Mouse (Mus musculus): ENCODE data around the gene Dync1li1. TPM values are rescaled to one million over a fixed set of nuclear protein-coding genes. Genes with fewer than 3 reads are reported as not detected.
A peak's percentile ranks its signal among the peaks of the same experiment; 100 is the strongest.

Gene Dync1li1
- polyA plus RNA-seq, 1 experiment from 2014 or later: 33.9 TPM

DNA sequence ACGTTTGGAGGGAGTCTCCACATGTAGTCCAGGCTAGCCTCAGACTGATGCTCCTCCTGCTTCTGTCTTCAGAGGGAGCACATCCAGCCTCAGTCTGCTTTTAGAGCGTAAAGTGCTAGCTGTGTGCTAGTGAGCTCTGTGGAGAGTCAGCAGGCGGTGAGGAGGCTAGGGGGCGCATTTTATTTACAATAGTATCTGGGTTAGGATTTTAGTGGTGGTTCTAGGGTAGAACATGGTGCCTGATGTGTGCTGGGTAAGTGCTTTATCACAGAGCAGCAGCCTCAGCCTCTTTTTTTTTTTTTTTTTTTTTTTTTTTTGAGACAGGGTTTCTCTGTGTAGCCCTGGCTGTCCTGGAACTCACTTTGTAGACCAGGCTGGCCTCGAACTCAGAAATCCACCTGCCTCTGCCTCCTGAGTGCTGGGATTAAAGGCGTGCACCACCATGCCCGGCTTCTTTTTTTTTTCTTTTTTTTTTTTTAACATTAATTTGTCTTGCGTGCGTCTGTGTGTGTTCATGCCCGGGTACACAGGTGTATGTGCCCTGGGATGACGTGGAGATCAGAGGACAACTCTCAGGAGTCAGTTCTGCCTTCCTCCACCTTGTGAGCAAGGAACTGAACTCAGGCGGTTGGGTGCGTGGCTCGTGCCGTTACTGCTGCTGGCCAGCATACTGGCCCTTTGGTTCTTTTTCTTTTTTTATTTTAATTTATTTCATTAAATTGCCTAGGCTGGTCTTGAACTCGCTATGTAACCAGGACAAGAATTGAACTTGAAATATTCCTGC, 11.5 kb downstream of the Dync1li1 start:
- peaks cover 24% of the 10 kb centered on the region for H3K36me3 ChIP-seq (ENCODE audit: control insufficient read depth, insufficient read depth, low read length)

DNA sequence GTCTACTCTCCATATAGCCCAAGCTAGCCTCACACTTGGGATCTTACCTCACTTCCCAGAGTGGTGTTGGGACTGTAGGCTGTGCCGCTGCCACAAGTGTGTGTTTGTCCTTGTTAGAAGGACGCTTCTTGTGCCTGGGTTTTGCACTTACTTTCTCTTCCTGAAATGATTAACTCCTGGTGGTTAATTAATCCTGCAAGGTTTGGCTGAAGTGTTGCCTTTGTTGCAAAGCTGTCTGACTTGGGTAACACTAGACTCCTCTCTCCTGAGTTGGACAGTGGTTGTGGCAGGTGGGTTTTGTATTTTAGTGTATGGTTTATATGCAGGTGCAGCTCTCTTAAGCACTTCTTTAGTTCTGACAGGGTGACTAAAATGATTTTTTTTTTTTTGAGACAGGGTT, 12.4 kb downstream of the Dync1li1 start:
- no peak for ATAC-seq (ENCODE audit: low read depth)
- no peaks in the 10 kb centered on the region for H3K9me3 ChIP-seq (ENCODE audit: control insufficient read depth, low read length)
- no peak overlapping the region for H3K4me3 ChIP-seq (ENCODE audit: low read depth, low read length)
- no peak overlapping the region for H3K27ac ChIP-seq (replicated peaks; ENCODE audit: low read depth, low read length)
- H3K9ac ChIP-seq (ENCODE audit: low read depth, low read length): no peak overlapping the region
- H3K4me2 ChIP-seq (ENCODE audit: low read depth, low read length): no peak overlapping the region
- H3K36me3 ChIP-seq (ENCODE audit: control insufficient read depth, insufficient read depth, low read length): peaks cover 31% of the 10 kb centered on the region
- H3K4me1 ChIP-seq (ENCODE audit: control insufficient read depth, insufficient read depth, low read length): no peaks in the 10 kb centered on the region
- WGBS: 86% methylated on average over 2 of the region's 2 CpGs
- DNase-seq (ENCODE audit: low spot score): no peak
- no peaks in the 10 kb centered on the region for H3K27me3 ChIP-seq (replicated peaks; ENCODE audit: control insufficient read depth, insufficient read depth, low read length)

More for the DNA sequence above, 11.5 kb downstream of the Dync1li1 start:
- WGBS: 91% methylated on average over 15 of the region's 16 CpGs
- H3K4me1 ChIP-seq (ENCODE audit: control insufficient read depth, insufficient read depth, low read length): no peaks in the 10 kb centered on the region
- no peaks in the 10 kb centered on the region for H3K9me3 ChIP-seq (ENCODE audit: control insufficient read depth, low read length)
- no peak for DNase-seq (ENCODE audit: low spot score)
- H3K4me2 ChIP-seq (ENCODE audit: low read depth, low read length): no peak overlapping the region
- no peak for ATAC-seq (ENCODE audit: low read depth)
- H3K27me3 ChIP-seq (replicated peaks; ENCODE audit: control insufficient read depth, insufficient read depth, low read length): no peaks in the 10 kb centered on the region
- no peak overlapping the region for H3K9ac ChIP-seq (ENCODE audit: low read depth, low read length)
- H3K27ac ChIP-seq (replicated peaks; ENCODE audit: low read depth, low read length): no peak overlapping the region
- no peak overlapping the region for H3K4me3 ChIP-seq (ENCODE audit: low read depth, low read length)

- 87% methylated on average over 4 of the region's 4 CpGs for WGBS
- H3K36me3 ChIP-seq (ENCODE audit: control insufficient read depth, insufficient read depth, low read length): peaks cover 38% of the 10 kb centered on the region
These were observed 13.3 kb downstream of the Dync1li1 start for GRCm38 (mm10) chr9:114701921-114702320.

DNA sequence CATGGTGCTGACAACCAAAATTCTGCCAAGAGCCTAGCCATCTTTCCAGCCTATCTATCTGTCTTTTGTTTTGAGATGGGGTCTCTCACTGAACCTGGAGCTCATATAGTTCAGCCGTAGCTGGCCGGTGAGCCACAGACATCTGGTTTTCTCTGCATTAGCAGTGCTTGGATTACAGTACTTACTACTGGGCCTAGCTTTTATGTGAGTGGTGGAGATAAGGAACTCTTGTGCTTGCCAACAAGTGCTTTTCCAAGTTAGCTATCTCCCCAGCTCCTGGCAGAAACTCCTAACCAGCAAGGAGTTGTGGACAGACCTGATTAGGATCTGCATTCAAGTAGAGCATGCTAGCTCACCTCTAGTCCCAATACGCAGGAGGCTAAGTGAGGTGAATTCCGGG, 19.2 kb downstream of the Dync1li1 start:
- Histone ChIP-seq H3K36me3 (ENCODE audit: control insufficient read depth, insufficient read depth, low read length) (peaks cover 67% of the 10 kb centered on the region), H3K4me2 (ENCODE audit: low read depth, low read length) (no peak overlapping the region), H3K9ac (ENCODE audit: low read depth, low read length) (no peak overlapping the region), H3K27me3 (replicated peaks; ENCODE audit: control insufficient read depth, insufficient read depth, low read length) (no peaks in the 10 kb centered on the region), H3K4me1 (ENCODE audit: control insufficient read depth, insufficient read depth, low read length) (no peaks in the 10 kb centered on the region), H3K4me3 (ENCODE audit: low read depth, low read length) (no peak overlapping the region), H3K27ac (replicated peaks; ENCODE audit: low read depth, low read length) (no peak overlapping the region), H3K9me3 (ENCODE audit: control insufficient read depth, low read length) (no peaks in the 10 kb centered on the region)
- 97% methylated on average over 4 of the region's 4 CpGs for WGBS
- ATAC-seq (ENCODE audit: low read depth) (no peak), DNase-seq (ENCODE audit: low spot score) (no peak)

More at GRCm38 (mm10) chr9:114701921-114702320, 13.3 kb downstream of the Dync1li1 start:
- no peak overlapping the region for H3K4me2 ChIP-seq (ENCODE audit: low read depth, low read length)
- no peaks in the 10 kb centered on the region for H3K4me1 ChIP-seq (ENCODE audit: control insufficient read depth, insufficient read depth, low read length)
- ATAC-seq (ENCODE audit: low read depth) (no peak), DNase-seq (ENCODE audit: low spot score) (no peak)
- H3K27me3 ChIP-seq (replicated peaks; ENCODE audit: control insufficient read depth, insufficient read depth, low read length): no peaks in the 10 kb centered on the region
- no peak overlapping the region for H3K27ac ChIP-seq (replicated peaks; ENCODE audit: low read depth, low read length)
- no peak overlapping the region for H3K9ac ChIP-seq (ENCODE audit: low read depth, low read length)
- no peaks in the 10 kb centered on the region for H3K9me3 ChIP-seq (ENCODE audit: control insufficient read depth, low read length)
- no peak overlapping the region for H3K4me3 ChIP-seq (ENCODE audit: low read depth, low read length)

GRCm38 (mm10) chr9:114710345-114710744, 21.8 kb downstream of the Dync1li1 start:
- ATAC-seq (ENCODE audit: low read depth): no peak

DNA sequence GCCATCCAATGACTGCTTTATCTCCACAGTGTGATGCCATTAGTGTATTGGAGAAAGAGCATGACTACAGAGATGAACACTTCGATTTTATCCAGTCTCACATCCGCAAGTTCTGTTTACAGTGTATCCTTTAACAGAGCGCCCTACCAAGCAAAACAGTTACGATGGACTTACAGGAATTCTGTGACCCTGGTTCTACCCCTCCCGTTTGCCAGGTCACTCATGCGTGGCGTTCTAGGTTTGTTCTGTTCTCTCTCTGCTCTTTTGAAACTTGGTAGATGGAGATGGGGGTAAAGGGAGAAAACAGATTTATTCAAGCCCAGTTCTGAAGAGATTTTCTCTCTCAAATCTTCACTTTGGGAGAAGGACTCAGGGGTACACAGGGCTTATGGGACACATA, 24.9 kb downstream of the Dync1li1 start:
- H3K9ac ChIP-seq (ENCODE audit: low read depth, low read length): no peak overlapping the region
- peaks cover 84% of the 10 kb centered on the region for H3K36me3 ChIP-seq (ENCODE audit: control insufficient read depth, insufficient read depth, low read length)
- no peak overlapping the region for H3K4me2 ChIP-seq (ENCODE audit: low read depth, low read length)
- H3K9me3 ChIP-seq (ENCODE audit: control insufficient read depth, low read length): no peaks in the 10 kb centered on the region
- no peaks in the 10 kb centered on the region for H3K4me1 ChIP-seq (ENCODE audit: control insufficient read depth, insufficient read depth, low read length)
- no peak overlapping the region for H3K4me3 ChIP-seq (ENCODE audit: low read depth, low read length)
- DNase-seq (ENCODE audit: low spot score): no peak
- H3K27ac ChIP-seq (replicated peaks; ENCODE audit: low read depth, low read length): no peak overlapping the region
- no peak for ATAC-seq (ENCODE audit: low read depth)
- no peaks in the 10 kb centered on the region for H3K27me3 ChIP-seq (replicated peaks; ENCODE audit: control insufficient read depth, insufficient read depth, low read length)
- WGBS: 88% methylated on average over 7 of the region's 7 CpGs

More at GRCm38 (mm10) chr9:114710345-114710744, 21.8 kb downstream of the Dync1li1 start:
- 77% methylated on average over 7 of the region's 7 CpGs for WGBS
- Histone ChIP-seq H3K9me3 (ENCODE audit: control insufficient read depth, low read length) (no peaks in the 10 kb centered on the region), H3K27ac (replicated peaks; ENCODE audit: low read depth, low read length) (no peak overlapping the region), H3K9ac (ENCODE audit: low read depth, low read length) (no peak overlapping the region), H3K4me2 (ENCODE audit: low read depth, low read length) (no peak overlapping the region), H3K36me3 (ENCODE audit: control insufficient read depth, insufficient read depth, low read length) (peaks cover 82% of the 10 kb centered on the region), H3K4me3 (ENCODE audit: low read depth, low read length) (no peak overlapping the region), H3K4me1 (ENCODE audit: control insufficient read depth, insufficient read depth, low read length) (no peaks in the 10 kb centered on the region), H3K27me3 (replicated peaks; ENCODE audit: control insufficient read depth, insufficient read depth, low read length) (no peaks in the 10 kb centered on the region)
- peak; percentile 35 for DNase-seq (ENCODE audit: low spot score)

DNA sequence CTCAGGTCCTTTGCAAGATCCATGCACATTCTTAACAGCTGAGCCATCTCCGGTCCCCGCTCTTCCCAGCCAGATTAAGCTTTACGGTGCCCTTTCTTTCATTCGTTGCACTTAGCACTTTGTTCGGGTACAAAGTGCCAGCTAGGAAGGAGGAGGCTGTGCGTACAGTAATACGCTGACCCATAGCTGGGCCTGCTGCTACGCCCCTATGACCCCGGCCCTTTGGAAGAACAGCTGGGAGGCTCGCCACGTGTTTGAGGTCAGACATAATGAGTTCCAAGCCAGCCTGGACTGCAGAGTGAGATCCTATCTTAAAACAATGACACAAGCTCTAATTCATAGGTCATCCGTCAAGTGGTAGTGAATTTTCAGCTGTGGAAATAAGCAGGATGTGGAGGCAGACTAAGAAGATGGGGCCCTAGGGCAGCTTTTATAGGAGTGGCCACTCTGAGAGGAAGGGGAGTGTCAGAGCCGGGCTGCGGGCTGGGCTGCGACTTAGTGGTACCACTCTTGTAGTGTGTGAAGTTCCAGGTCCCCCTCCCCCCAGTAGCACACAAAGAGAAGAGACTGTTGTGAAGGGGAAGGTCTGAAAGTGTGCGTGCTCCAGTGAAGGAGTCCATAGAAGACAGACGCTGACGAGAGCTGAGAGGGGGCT, 28.2 kb downstream of the Dync1li1 start:
- H3K4me2 ChIP-seq (ENCODE audit: low read depth, low read length): no peak overlapping the region
- WGBS: 51% methylated on average over 18 of the region's 18 CpGs
- 0 out of 2 replicates have a peak, but pooled peaks have one; percentile 33 for ATAC-seq (ENCODE audit: low read depth)
- no peak overlapping the region for H3K9ac ChIP-seq (ENCODE audit: low read depth, low read length)
- no peaks in the 10 kb centered on the region for H3K9me3 ChIP-seq (ENCODE audit: control insufficient read depth, low read length)
- no peak for DNase-seq (ENCODE audit: low spot score)
- no peak overlapping the region for H3K4me3 ChIP-seq (ENCODE audit: low read depth, low read length)
- H3K36me3 ChIP-seq (ENCODE audit: control insufficient read depth, insufficient read depth, low read length): peaks cover 94% of the 10 kb centered on the region
- no peaks in the 10 kb centered on the region for H3K27me3 ChIP-seq (replicated peaks; ENCODE audit: control insufficient read depth, insufficient read depth, low read length)
- no peak overlapping the region for H3K27ac ChIP-seq (replicated peaks; ENCODE audit: low read depth, low read length)
- H3K4me1 ChIP-seq (ENCODE audit: control insufficient read depth, insufficient read depth, low read length): no peaks in the 10 kb centered on the region

- Histone ChIP-seq H3K4me1 (ENCODE audit: control insufficient read depth, insufficient read depth, low read length) (peaks cover 6% of the 10 kb centered on the region), H3K9ac (ENCODE audit: low read depth, low read length) (no peak overlapping the region), H3K27me3 (replicated peaks; ENCODE audit: control insufficient read depth, insufficient read depth, low read length) (no peaks in the 10 kb centered on the region), H3K4me2 (ENCODE audit: low read depth, low read length) (no peak overlapping the region), H3K27ac (replicated peaks; ENCODE audit: low read depth, low read length) (no peak overlapping the region), H3K4me3 (ENCODE audit: low read depth, low read length) (no peak overlapping the region), H3K9me3 (ENCODE audit: control insufficient read depth, low read length) (no peaks in the 10 kb centered on the region), H3K36me3 (ENCODE audit: control insufficient read depth, insufficient read depth, low read length) (peaks cover 33% of the 10 kb centered on the region)
- peak; percentile 59 for DNase-seq (ENCODE audit: low spot score)
- 5% methylated on average over 3 of the region's 3 CpGs for WGBS
- no peak for ATAC-seq (ENCODE audit: low read depth)
These were observed 38.7 kb downstream of the Dync1li1 start for GRCm38 (mm10) chr9:114727315-114727714.
